Mouse (Mus musculus) ES-E14 (cell line): ENCODE measurements around the gene Ankrd36. TPM values are rescaled to one million over a fixed set of nuclear protein-coding genes. Genes with fewer than 3 reads are reported as not detected.

Experiments used
- DNase-seq: peaks from one replicate; pipeline ENCODE4 v3.0.0-alpha.2; 2013; ENCODE audit warnings: low read depth, low spot score
- H3K27ac ChIP-seq: 2 replicates; pipeline ENCODE4 v1.5.1; 2012; ENCODE audit warnings: low read depth, mild to moderate bottlenecking, low read length, moderate library complexity, mixed read lengths; ENCODE audit not compliant: poor library complexity, insufficient read depth, severe bottlenecking
- H3K36me3 ChIP-seq: 2 replicates; pipeline ENCODE4 v1.6.1; 2012; ENCODE audit warnings: mild to moderate bottlenecking, low read length, moderate library complexity, mixed read lengths; ENCODE audit not compliant: control insufficient read depth, poor library complexity, insufficient read depth, severe bottlenecking
- H3K4me1 ChIP-seq, 2 experiments: fragments of 150-350 bp in 1 of 2; sonication (generic) in 1 of 2; 2 replicates each; pipeline ENCODE4 v1.6.1; 2012; ENCODE audit warnings: low read length in 2 of 2, mild to moderate bottlenecking in 1 of 2, mixed read lengths in 1 of 2; ENCODE audit not compliant: control insufficient read depth in 2 of 2, insufficient read depth in 2 of 2, poor library complexity in 1 of 2
- H3K4me3 ChIP-seq, 2 experiments: fragments of 150-350 bp in 1 of 2; sonication (generic) in 1 of 2; 2 replicates each; pipeline ENCODE4 v1.5.1; 2012; ENCODE audit warnings: low read length in 2 of 2, low read depth in 1 of 2, mild to moderate bottlenecking in 1 of 2, mixed read lengths in 1 of 2; ENCODE audit not compliant: insufficient read depth in 1 of 2, poor library complexity in 1 of 2, severe bottlenecking in 1 of 2
- H3K9ac ChIP-seq: 2 replicates; pipeline ENCODE4 v1.6.1; 2012; ENCODE audit warnings: low read depth, mild to moderate bottlenecking, low read length, mixed read lengths; ENCODE audit not compliant: poor library complexity, insufficient read depth, severe bottlenecking
- H3K9me3 ChIP-seq: fragments of 150-350 bp; sonication (generic); 2 replicates; pipeline ENCODE4 v1.6.1; 2012; ENCODE audit warnings: low read depth, mild to moderate bottlenecking, low read length; ENCODE audit not compliant: control insufficient read depth, insufficient read depth
- CHD2 ChIP-seq: IDR thresholded peaks from 2 replicates; pipeline ENCODE4 v1.6.1; 2014; ENCODE audit warnings: mild to moderate bottlenecking, low read depth, low read length, inconsistent platforms
- HCFC1 ChIP-seq: IDR thresholded peaks from 2 replicates; pipeline ENCODE4 v1.6.1; 2012; ENCODE audit warnings: low read length, inconsistent platforms, borderline replicate concordance; ENCODE audit not compliant: insufficient read depth
- MAFK ChIP-seq: IDR thresholded peaks from 2 replicates; pipeline ENCODE4 v1.6.1; 2014; ENCODE audit warnings: mild to moderate bottlenecking, low read depth, low read length, inconsistent platforms; ENCODE audit not compliant: insufficient read depth
- ZC3H11A ChIP-seq: IDR thresholded peaks from 2 replicates; pipeline ENCODE4 v1.6.1; 2012; ENCODE audit warnings: low read depth, mild to moderate bottlenecking, inconsistent platforms, low read length, borderline replicate concordance
- ZNF384 ChIP-seq: IDR thresholded peaks from 2 replicates; pipeline ENCODE4 v1.6.1; 2012; ENCODE audit warnings: low read depth, low read length, inconsistent platforms
- in situ Hi-C, 2 experiments: fragments of 600-800 bp; cut with MboI; formaldehyde crosslinking; loops; one replicate each; pipeline ENCODE4 v1.15.1; 2025; ENCODE audit warnings: low sequenced_read_pairs in 2 of 2, inconsistent platforms in 1 of 2; ENCODE audit not compliant: unreplicated experiment in 2 of 2
- total RNA-seq: library from RNA; depleted of rRNA; stranded (reverse); fragments of 300-350 nt; gene quantifications from 2 replicates; pipeline ENCODE4 v1.2.3, GENCODE M21; 2012

Gene Ankrd36
- total RNA-seq, 1 experiment = 0.45 TPM

DNA sequence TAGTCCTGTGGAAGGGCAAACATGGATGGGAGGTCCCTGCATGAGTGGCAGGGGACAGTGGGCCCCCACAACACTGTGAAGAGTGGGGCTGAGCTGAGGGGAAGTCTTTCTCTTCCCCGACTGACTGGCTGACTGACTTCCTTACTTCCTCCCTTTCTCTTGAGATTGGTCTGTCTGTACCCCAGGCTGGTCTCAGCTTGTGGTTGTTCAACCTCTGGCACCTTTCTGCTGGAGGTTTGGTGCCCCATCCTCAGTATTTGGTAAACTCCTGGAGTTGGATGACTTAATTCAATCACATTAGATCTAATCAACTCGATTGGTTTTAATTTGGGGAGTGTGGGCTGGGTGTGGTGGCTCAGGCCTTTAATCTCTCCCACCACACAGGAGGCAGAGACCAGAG lies 3.0 kb upstream of the Ankrd36 start:
- TF ChIP-seq MAFK (no peak), ZC3H11A (no peak), ZNF384 (no peak), CHD2 (no peak), HCFC1 (no peak)
- Histone ChIP-seq H3K9me3 (no peaks in the 10 kb centered on the region), H3K36me3 (no peaks in the 10 kb centered on the region), H3K4me1 (peaks cover 6 to 11% of the 10 kb centered on the region in 2 experiments; a peak in 3 of 4 replicates), H3K27ac (no peak overlapping the region), H3K4me3 (no peak overlapping the region), H3K9ac (no peak overlapping the region)
- no peak for DNase-seq
- in situ Hi-C loops = no loop called here

DNA sequence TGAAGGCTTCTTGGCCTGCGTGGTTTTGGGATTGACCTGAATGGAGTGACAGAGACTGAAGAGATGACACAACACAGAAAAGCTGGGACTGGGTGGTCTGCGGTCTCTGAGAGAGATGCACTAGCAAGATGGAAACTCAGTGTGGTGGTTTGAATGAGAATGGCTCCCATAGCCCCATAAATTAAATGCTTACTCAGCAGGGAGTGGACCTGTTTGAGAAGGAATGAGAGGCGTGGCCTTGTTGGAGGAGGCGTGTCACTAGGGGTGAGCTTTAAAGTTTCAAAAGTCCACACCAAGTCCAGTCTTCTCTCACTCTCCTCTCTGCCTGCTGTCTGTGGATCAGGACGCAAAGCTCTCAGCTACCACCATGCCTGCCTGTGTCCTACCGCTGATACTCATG lies 1.8 kb upstream of the Ankrd36 start:
- no peak for DNase-seq
- no peaks in the 10 kb centered on the region for H3K9me3 ChIP-seq
- no peak overlapping the region for H3K27ac ChIP-seq
- TF ChIP-seq HCFC1 (no peak), MAFK (peak; percentile 92)
- H3K36me3 ChIP-seq = no peaks in the 10 kb centered on the region
- in situ Hi-C loops = no loop called here
- H3K4me3 ChIP-seq = no peak overlapping the region
- no peak overlapping the region for H3K9ac ChIP-seq
- peaks cover 6 to 7% of the 10 kb centered on the region in 2 experiments; a peak in 3 of 4 replicates for H3K4me1 ChIP-seq

DNA sequence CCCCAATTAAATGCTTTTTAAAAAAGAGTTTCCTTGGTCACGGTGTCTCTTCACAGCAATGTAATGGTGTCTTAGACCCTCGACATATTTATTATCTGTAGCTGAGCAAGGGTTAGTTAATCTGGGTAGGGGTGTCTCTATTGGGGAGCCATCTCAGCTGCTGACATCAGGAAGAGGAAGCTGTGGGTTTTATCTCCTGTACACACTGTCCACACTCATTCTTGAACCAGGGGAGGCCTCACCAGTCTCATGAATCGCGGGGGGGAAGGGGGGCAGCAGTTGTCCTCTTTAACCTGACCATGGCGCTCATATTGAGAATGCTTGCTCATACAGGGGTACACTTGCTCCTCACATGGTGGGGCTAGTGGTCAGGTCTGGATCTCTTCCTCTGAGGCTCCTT lies 1.4 kb upstream of the Ankrd36 start:
- in situ Hi-C loops = no loop called here
- DNase-seq = no peak
- TF ChIP-seq HCFC1 (no peak), CHD2 (no peak), MAFK (no peak)
- H3K36me3 ChIP-seq = no peaks in the 10 kb centered on the region
- H3K9ac ChIP-seq = no peak overlapping the region
- no peak overlapping the region for H3K4me3 ChIP-seq
- peaks cover 6% of the 10 kb centered on the region in 2 experiments; a peak in 3 of 4 replicates for H3K4me1 ChIP-seq
- no peak overlapping the region for H3K27ac ChIP-seq
- H3K9me3 ChIP-seq = no peaks in the 10 kb centered on the region

DNA sequence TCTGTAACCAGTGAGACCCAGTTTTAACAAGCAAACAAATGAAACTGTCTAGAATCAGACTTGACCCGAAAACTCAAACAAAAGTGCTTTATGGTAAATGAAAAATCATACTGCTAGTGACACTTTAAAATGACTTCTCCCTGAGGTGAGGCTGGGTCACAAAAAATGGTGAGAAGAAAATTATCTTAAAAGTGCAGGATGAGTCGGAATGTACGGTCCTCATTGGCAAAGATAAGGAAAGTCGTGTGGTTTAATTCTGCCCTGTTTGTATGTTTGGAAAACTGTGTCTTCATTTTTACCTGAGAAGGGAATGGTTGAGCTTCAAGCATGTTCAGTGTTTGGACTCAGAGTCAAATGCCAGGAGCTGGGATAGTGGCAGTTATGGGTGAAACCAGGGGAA lies 2.4 kb downstream of the Ankrd36 start:
- Histone ChIP-seq H3K27ac (no peak overlapping the region), H3K9ac (no peak overlapping the region), H3K4me3 (no peak overlapping the region), H3K36me3 (no peaks in the 10 kb centered on the region), H3K9me3 (no peaks in the 10 kb centered on the region), H3K4me1 (no peaks in the 10 kb centered on the region; a peak in 1 of 4 replicates)
- DNase-seq = no peak
- in situ Hi-C loops = no loop called here
- TF ChIP-seq MAFK = no peak
- TF ChIP-seq ZC3H11A = no peak
- no peak for TF ChIP-seq HCFC1
- TF ChIP-seq CHD2 = no peak
- TF ChIP-seq ZNF384 = no peak

DNA sequence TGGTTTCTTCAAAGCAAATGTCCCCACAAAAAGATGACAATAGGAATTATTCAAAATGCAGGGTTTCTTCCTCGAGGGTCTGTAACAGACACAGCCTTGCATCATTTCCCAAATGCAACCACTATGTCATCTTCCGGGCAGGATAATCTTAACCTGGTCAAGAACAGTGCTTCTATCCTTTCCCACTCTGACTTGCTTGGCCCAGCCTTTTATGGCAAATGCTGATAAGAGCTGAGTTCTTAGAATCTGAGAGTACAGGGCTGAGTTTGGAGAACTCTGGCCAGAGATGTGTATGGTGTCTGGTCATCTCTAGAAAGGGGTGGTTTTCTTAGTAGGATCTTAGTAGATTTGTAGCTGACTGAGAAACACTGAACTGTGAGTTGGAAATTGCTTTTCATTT lies 4.3 kb downstream of the Ankrd36 start:
- TF ChIP-seq CHD2 (no peak), MAFK (no peak), ZNF384 (no peak), HCFC1 (no peak), ZC3H11A (no peak)
- Histone ChIP-seq H3K9me3 (no peaks in the 10 kb centered on the region), H3K27ac (no peak overlapping the region), H3K4me3 (no peak overlapping the region), H3K4me1 (no peaks in the 10 kb centered on the region; a peak in 1 of 4 replicates), H3K36me3 (no peaks in the 10 kb centered on the region), H3K9ac (no peak overlapping the region)
- DNase-seq = no peak
- in situ Hi-C loops = no loop called here
